Mouse (Mus musculus): Measurements from ENCODE around the gene Gm20481.

GRCm38 (mm10) chr17:34947606-34948005 is 22.1 kb upstream of the Gm20481 start:
- peak; percentile 42; the same call in 1 of the 2 replicates for TF ChIP-seq CTCF (IDR thresholded peaks at IDR 0.05; ENCODE audit: extremely low read depth, insufficient read length, insufficient replicate concordance, low read depth, low read length)
- no peak for TF ChIP-seq POLR2A (IDR thresholded peaks at IDR 0.05; ENCODE audit: low read depth, low read length)

Data from small intestine, adult 2 months (tissue).